Mouse (Mus musculus): Measurements from ENCODE around the gene Scg3.

- TF ChIP-seq CTCF (IDR thresholded peaks at IDR 0.05; ENCODE audit: borderline replicate concordance, extremely low read depth, insufficient read depth, insufficient read length) = no peak
- peak; percentile 67 for TF ChIP-seq POLR2A (IDR thresholded peaks at IDR 0.05; ENCODE audit: borderline replicate concordance, extremely low read depth, insufficient read depth, insufficient read length, poor library complexity, severe bottlenecking)
These were observed 58.1 kb downstream of the Scg3 start, which contains the start of gene Lysmd2 for GRCm38 (mm10) chr9:75625556-75626307.
